Mouse (Mus musculus) yolk sac, embryonic 10.5 days (tissue): ENCODE results near the gene Asic2.
A peak's percentile ranks its signal among the peaks of the same experiment; 100 is the strongest.
"Not testable (repeated sequence)": the region's sequence is repeated elsewhere in the genome, so short reads cannot be mapped to it uniquely, and the experiment has no call there.

Source experiments
- DNase-seq: peaks from one replicate; pipeline ENCODE4 v3.0.0-alpha.2; 2017; ENCODE audit warnings: low spot score

Asic2 gene

DNA sequence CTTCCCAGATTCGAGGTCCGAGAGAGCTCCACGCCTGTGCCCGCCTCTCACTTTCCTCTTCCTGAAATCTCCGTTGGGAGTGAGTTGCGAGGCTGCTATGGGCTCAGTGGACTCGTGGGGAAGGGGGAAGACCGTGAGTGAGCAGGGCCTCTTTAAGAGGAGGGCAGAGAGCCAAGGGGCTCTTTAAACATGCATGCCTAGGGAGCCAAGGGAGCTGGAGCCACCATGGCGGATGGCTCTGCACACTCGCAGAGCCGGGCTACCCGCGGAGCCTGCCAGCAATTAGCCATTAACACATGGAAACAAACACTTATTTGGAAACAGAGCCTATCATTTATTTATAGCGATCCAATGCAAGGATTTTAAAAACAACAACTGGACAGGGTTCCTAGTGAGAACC is 541.4 kb downstream of the Asic2 start:
- no peak for DNase-seq

DNA sequence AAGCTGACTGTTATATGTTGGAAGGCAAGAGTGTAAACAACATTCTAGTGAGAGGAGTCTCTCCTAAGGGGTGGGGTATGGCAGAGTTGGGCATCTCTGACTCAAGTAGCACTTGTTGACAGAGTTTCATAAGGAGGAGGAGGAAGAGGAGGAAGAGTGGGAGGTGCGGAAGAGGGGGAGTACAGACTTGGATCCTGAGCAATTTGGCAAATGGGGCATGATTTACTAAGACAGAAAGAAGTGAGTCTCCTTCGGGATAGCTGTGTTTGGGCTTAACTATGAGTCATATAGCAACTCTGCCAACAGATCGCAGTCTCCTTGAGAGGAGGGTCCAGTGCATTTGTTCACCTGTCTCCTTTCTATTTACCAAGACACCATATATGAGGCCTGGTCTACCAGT is 549.1 kb downstream of the Asic2 start:
- DNase-seq: no peak

DNA sequence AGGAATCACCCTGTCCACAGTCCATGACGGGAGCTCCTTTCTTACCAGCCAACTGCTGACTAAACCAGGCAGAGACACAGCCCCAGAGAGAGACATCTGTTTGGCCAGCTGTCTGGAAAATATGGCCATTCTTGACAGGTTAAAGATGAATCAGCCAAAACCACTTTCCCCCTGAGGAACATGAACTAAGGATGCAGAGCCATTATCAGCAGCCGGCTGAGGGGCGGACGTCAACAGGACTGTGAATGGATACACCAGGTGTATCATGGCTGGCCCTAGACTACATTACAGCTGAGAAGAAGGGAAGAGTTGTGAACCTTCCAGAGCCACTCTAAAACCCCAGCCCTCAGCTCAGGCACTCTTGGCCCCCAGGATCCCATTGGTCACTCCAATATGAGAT is 550.2 kb downstream of the Asic2 start:
- DNase-seq: no peak

DNA sequence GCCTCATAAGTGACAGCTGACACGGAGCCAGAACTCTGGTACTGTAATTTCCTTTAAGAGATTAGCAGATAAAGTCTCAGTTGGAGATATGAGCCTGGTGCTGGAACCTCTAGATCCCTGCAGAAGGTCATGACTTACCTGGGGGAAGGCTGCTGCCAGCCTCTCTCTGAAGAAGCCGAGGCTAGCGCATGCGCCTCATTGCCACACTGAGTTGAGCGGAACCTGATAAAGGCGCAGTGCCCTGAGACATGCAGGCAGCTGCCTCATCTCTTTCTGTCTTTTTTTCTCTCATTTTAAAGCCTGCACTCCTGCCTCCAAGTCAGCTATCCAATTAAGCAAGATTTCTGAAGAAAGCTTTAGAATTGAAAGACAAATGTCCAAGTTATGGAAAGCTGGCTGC is 551.9 kb downstream of the Asic2 start:
- no peak for DNase-seq

DNA sequence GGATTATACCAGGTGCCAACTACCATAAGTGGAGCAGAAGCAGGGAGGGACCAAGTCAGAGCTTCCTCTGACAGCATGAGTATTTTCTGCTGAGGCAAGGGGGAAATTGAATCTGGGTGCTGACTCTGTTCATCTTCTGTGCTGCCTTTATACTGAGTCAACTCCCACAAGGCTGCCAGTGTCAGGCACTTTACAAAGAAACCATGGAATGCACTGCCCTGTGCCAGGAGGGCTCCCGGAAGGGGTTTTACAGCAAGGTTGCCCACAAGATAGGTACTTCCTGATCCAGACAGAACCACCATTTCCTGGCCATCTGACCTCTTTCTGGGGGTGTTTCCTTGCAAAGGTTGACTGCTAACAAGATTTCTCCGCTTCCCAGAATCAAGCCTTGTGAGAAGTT is 553.7 kb downstream of the Asic2 start:
- DNase-seq: no peak

DNA sequence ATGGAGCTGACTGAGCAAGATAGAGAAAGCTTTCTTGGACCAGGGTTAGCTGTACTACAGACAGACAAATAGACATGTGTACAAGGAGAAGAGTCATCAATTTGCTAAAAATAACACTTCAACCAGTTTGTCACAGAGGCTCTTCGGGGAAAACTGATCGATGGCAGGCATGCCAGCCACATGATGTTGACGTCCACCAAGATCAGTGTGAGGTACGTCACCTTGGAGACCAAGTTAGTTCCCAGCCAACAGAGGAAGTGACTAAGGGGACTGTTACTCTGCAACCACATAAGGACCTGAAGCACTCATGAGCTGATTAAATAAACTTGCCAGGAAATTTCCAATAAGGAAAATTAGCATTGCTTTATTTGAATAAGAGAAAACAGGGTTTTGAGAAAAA is 557.0 kb downstream of the Asic2 start:
- no peak for DNase-seq

DNA sequence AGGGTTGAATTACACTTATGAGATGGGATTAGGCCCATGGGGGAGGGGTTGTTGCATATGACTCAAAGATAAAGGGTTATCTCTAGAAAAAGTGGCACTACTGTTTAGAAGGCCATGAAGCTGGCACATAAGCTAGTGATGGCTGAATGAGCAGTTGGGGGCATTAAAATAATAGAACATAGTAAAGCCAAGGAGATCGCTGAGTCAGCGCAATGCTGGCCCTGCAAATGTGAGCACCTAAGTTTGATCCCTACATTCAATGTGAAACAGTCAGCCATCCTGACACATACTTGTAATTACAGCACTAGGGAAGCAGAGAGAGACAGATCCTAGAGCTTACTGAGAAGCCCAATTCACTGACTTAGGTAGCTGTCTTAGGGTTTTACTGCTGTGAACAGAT is 562.3 kb downstream of the Asic2 start:
- no peak for DNase-seq

DNA sequence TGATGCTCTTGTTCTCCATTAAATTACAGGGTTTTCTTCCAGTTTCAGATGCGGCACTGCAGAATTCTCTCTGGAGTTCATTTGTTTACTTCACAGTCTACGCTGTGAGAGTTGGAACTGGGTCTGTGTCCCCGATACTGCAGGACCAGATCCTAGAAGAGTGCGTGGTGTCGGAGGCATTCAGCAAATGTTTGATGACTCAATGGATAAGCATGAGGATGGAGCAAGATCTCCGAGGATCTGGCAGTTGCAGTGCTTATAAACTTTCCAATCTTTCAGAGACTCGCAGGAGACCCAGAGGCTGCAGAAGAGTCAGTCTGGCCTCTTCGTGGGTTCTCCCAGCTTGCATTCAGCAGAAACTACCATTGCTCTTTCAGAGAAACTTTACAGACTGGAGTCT is 566.0 kb downstream of the Asic2 start:
- peak; percentile 36 for DNase-seq

DNA sequence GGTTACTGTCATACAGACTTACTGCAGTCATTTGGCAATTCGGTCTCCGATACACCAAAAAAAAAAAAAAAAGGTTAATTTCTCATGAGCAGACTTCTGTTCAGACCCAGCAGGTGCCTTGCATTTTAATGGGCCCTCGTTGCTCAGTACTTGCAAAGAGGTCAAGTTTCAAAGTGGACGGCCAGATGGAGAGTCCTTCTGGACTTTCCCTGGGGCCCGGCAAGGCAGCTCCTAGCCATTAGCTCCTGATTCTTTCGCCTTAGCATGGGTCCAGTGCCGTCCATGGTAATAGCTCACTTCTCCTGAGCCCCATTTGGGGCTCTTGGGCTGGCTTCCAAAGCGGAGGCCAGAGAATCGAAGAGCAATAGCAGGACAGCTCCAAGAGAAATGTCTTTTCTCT is 575.4 kb downstream of the Asic2 start:
- no peak for DNase-seq

DNA sequence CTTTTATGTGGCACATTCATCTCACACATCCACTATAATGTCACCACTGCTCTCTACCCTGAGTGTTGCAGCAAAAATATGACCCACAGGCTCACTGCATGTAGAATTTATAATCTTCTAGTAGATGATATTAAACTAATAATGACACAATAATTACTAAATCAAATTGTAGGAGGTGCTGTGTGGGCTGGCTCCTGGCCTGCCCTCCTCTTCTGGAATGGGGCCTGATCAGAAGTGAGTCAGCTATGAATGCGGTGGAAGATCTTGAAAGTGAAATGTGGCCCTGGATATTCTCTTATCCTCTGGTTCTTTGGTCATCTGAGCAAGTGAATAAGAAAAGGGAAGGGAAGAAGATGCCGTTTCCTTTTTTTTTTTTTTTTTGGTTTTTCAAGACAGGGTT is 582.1 kb downstream of the Asic2 start:
- DNase-seq: no peak

DNA sequence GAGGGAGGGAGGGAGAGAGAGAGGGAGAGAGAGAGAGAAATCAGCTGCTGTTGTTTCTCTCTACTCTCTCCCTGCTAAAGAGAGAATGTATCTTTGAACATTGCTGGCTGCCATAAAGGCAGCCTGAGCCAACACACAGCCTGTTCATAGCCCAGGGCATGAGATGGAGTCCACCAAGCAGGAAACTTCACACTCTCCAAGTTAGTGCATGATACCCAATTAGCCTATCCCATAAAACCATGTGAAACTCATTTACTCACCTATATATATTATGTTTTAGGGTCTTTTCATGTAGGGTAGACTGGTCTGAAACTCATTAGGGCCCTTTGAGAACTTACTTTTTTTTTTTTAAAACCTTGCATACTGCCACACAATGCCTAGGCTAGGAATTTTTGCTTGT is 582.7 kb downstream of the Asic2 start:
- DNase-seq: no peak

DNA sequence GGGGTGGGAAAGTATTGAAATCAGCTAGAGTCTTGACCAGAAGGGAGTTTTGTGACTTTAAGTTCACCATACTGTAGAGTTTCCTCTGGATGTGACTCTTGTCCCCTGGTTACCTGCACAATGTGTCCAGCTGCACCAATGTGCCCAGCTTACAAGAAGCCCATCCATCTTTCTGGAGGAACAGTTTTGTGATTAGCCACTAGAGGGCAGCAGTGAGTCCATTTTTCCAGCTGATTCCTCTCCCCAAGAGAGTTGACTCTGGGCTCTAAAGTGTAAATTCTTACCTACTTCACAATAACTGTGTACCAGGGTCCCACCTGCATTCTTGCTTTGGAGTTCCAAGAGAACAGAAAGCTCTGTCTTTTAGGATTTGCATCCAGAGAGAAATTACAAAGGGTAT is 593.4 kb downstream of the Asic2 start:
- peak; percentile 38 for DNase-seq

DNA sequence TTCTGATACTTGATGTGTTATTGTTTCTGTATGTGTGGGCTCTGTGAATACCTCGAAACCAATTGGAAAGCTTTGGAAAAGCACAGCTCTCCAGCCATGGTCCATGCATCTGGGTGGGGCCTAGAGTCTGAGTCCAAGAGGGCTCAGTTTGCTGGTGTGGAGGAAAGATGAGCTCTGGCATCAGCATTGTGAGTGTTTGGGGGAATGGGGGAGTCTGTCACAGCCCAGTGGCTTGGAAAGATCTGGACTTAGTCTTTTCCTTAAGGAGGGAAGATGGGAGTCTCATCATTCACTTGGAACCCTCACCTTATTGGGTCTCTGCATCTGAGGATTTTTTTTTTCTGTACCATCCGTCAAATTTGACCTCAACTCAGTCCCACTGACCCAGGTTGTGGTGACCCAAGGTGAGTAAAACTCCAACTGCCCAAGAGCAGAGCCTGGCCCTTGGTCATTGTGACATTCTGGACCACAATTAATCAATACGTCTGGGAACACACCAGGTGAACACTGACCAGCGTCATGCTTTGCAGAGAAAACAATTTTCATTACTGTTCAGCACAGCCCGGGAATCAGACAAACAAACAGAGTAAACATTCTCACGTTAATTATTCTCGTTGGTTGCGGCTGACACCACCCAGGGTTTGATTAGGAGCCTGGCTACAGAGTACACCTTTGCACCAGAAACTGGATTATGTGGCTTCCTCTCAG is 594.1 kb downstream of the Asic2 start:
- DNase-seq: no peak

DNA sequence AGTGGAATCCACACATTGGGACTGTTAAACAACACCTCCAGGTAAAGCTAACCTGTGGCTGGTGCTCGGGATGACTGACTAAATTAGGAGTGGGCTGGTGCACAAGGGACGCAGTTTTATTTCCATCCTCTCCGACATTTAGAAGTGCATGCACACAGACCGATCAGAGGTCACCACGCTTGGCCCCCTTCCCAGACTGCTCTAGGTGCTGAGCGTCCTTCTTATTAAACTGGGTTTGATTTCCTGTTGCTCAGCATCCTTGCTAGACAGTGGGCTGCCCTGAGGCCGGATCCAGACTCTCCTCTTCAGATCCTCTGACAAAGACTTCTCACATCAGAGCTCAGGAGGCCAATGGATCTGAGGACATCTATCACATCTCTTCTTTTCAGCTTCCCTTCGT is 596.7 kb downstream of the Asic2 start:
- no peak for DNase-seq

DNA sequence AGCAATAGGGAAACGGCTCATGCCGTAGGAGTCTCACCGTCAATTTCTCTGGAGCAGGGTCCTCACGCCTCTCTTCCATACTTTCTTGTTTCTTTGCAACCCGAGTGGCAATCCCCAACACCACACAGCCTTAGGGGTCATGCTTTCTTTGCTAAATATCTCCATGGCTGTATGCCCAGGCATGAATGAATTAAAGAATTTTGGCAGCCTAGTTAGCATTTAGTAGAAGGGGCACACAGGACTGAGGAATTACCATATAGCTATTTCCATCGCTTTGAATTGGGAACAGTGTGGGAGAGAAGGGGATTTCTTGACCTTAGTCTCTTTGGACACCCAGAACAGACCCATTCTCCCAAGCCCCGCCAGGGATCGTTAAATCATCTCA is 597.8 kb downstream of the Asic2 start:
- DNase-seq: no peak

DNA sequence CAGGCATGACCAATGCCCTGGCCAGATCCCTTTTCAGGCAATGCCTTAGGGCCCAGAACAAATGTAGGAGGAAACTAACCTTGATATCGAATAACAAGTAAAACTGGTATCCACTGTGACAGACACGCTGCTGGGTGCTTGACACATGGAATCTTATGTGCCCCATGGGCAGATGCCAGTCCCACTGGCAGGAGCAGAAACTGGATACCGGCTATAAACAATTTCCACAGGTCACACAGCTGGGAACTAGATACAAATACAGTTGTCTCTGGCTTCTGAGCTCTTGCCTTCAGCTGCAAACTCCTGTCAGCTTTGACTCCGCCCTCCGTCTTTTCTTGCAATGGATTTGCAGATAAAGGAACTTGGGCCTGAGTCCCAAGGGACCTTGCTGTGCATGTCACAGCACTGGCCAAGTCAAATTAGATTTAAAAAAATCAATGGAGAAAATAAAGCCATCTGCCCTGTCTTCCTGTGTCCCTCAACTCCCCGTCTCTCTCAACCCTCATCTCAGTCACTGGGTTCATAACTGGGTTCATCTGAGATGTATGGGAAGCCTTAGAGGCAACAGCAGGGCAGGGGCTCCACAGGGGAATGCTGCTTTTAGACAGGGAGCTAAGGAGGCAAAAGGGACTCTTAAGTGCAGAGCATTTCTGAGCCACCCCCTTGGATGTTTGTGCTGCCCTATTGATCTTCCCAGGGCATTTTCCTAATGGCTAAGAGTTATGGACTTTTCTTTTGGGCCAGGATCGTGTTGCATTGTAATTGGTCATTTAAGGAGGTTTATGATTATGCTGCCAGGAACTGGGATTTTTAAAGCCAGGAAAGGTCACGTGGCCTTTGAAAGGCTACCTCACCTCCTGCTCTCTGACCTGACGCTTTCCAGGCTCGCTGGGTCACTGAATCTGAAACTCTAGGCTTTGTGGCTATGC is 598.5 kb downstream of the Asic2 start:
- peak; percentile 6 for DNase-seq

DNA sequence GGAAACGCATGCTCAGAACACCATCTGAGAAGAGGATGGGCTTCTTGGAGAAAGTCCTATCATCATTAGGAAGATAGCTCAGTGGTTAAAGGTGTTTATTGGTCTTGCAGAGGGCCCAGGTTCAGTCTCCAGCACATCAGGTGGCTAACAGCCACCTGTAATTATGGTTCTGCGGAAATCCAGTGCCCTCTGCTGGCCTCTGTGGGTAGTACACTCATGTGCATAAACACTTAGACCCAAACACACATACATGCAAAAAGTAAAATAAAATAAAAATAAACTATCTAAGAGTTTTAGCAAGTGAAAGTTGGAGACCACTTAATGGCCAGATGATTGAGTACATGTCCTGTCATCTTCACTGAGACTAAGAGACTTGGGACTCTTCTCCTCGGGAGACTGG is 603.8 kb downstream of the Asic2 start:
- DNase-seq: no peak

DNA sequence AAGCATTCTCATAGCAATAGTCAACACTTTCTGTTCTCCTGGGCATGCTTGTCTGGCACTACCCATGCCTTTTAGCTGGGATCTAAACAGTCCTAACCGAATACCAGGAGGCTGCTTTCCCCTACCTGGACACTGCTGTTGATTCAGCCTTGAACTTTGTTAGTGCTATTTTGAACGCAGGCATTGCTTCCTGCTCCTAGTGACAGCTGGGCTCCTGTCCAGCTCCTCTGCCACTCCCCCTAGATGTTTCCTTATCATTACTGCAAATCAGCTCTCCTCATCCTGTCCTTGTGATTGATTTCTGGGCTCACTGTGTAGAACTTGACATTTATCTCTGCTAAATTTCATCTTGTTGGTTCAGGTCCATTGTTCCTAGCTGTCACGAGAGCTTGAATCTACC is 605.8 kb downstream of the Asic2 start:
- no peak for DNase-seq

DNA sequence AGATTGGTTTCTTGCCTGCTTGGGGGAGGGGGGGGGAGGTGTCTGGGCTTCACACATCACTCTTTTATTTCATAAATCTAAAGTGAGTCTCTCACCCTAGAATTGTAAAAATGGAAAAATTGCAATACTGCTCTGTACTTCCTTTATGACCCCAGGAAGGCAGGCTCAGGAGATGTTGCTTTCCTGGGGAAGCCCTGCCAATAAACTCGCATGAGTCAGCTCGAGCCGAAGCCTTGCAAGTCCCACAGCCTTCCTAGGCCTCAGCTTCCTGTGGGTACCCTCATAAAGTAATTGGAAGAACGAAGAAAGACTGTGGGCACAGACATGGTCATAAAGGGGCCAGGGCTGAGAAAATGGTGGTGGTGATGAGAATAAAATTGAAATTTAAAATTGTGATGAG is 607.2 kb downstream of the Asic2 start:
- no peak for DNase-seq

DNA sequence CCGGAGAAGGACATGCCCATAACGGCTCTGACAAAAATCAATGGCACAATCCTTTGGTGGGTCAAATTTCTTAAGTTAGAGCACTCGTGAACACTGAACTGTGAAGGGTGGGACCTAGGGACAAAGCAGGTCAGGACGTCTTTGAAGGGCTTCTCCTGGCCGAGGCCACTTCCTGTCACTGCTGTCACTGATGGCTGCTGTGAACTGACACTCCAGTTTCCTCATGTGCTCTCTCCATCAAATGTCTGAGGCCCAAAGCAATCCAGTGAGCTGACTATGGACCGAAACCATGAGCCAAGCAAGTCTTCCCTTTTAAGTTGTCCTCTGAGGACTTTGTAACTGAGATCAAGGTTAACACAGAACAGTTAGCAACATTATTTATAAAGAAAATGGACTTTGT is 617.8 kb downstream of the Asic2 start:
- DNase-seq: not testable (repeated sequence)

DNA sequence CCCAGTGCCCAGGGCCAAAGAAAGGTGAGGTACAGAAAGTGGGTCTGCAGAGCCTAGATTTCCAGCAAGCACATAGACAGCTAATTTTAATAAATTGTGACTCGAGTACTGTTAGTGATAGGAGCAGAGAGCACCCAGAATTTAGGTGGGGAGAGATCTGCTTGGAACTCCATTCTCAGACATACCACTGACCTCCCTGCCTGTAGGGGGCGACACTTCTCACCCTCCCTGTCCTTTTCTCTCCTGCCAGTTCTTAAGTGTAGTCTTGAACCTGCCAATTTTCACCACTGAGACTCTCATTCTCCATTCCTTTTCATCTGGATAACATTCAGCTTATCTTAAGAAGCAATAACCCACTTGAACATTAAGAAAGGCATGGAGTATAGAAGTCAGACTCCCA is 636.3 kb downstream of the Asic2 start:
- no peak for DNase-seq

DNA sequence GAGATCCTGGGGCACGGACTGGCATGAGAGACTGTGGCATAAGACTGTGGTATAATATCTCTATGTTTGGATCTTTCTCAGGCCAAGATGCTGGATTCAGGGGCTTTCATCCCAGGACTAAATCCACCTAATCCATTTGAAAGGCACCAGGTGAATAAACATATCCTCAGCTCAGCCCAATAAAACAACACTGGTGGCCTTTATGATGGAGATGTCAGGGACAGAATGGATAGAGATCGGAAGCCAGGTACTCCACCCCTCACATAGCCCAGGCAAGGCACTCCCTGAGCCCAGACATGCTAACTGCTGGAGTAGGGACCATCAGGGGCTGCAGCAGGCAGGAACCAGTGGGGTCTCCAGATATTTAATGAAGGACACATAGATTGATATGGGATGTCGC is 637.3 kb downstream of the Asic2 start:
- DNase-seq: no peak

DNA sequence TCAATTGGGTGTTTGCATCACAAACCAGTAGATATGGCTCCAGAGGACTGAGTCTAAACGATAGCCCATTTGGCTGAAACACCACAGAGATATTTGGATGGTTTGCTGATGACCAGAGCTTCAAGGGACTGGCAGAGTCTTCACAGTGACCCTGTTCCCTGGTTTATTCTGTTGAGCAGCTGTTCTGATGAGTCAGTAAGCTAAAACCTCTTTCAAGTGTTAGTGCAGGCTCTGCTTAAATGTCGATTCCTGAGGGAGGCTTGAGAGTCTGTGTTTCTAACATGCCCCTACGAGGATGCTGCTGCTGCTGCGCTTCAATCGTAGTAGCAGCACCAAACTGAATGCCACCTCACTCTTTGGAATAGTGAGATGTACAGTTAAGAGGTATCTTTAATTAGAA is 640.2 kb downstream of the Asic2 start:
- no peak for DNase-seq

DNA sequence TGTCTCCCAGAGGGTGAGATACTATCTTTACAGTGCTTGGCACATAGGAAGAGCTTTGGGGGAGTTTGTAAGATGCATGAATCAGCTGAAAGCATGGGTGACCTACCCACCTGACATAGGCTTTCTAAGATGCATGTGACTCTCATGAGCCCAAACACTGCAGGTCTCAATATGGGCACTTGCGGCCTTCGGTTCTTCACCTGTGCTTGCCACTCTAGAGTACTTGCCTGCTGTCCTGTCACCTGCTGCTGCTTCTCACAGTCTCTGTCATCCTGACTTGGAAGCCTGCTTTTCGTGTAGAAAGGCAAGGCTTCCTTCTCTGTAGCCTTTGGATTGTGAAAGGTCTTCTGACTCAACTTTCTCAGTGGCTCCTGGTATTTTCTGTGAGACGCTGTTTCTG is 645.1 kb downstream of the Asic2 start:
- DNase-seq: no peak
